Mouse (Mus musculus) olfactory bulb, adult 2 months (tissue): Measurements from ENCODE around the gene Sec14l2.

Experiments
- CTCF ChIP-seq: fragments of 200-500 bp; IDR thresholded peaks from 2 replicates; pipeline ENCODE4 v1.5.1; 2012; ENCODE audit warnings: low read depth, mild to moderate bottlenecking, low read length, moderate library complexity; ENCODE audit not compliant: insufficient read depth
- POLR2A ChIP-seq: fragments of 200-500 bp; IDR thresholded peaks from 2 replicates; pipeline ENCODE4 v1.6.1; 2012; ENCODE audit warnings: mild to moderate bottlenecking, low read depth, low read length, moderate library complexity; ENCODE audit not compliant: insufficient read depth

- TF ChIP-seq POLR2A (no peak), CTCF (no peak)
Measured at GRCm38 (mm10) chr11:4166467-4167090, 43.4 kb upstream of the Sec14l2 start.
